Mouse (Mus musculus): Measurements from ENCODE around the gene Adgrg3.

The Adgrg3 gene

DNA sequence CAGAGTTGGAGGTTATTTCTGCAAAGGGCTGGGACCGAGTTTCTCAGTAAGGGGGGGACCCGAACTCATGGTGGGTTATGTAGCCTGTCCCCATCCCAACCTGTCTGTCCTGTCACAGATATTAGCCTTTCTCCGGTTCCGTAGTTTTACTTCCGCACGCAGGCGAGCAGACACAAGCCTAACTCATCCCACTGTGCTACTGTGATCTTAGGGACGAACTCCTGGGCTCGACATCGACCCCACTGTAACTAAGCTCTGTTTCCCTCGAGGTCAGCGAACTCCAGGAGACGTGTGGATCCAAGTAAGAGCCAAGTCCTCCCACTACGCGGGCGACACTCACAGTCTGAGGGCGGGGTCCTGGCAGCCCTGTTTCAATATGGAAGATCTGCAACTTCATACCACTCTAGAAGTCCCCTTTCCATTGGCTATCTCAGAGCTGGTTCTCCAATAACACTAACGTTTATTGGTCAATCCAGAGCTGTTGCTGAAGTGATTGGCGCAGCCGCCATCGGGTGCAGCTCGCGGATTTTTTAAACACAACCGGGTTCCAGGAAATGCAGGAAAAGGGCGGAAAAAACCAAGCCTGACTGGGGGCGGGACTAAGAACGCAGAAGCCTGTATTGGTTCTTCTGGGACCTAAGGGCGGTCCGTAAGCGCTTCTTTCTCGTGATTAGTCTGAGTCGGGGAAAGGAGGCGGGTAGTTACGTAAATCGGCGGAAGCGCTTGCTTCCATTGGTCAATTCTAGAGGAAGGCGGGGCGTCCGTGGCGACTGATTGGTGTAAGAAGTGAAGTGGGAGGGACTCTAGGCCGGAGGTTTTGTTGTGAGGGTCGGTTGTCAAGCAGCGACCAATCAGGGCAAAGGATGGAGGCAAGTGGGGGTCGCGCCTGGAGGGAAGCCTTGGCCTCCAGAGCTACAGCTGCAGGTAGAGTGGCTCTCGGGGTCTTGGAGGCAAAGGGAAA, 63.2 kb downstream of the Adgrg3 start, which contains the start of gene Katnb1:
Gene Katnb1 (plus strand): TSS at position 806 of the 961 bp plus-strand sequence.
- DNase-seq (ENCODE audit: low spot score) = peak; percentile 100

- DNase-seq (ENCODE audit: low spot score) = peak; percentile 73
Measured at GRCm38 (mm10) chr8:95081650-95082049, 64.2 kb downstream of the Adgrg3 start.

DNA sequence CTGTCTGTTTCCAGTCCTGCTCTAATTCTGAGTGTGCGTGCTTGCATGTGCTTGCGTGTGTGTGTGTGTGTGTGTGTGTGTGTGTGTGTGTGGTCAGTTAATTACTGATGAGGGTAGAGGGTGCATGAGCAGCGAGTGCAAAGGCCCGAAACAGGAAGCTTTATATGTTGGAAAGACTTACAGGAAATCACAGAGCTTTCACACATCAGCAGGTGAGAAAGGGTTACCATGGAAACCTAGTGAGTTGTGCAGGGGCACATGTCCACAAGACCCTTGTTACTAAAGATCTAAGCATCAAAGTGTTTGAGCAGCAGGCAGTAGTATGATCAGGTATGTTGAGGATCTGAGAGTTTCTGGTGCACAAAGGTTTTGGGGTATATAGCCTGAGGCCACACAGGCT, 66.8 kb downstream of the Adgrg3 start:
- no peak for DNase-seq (ENCODE audit: low spot score)

DNA sequence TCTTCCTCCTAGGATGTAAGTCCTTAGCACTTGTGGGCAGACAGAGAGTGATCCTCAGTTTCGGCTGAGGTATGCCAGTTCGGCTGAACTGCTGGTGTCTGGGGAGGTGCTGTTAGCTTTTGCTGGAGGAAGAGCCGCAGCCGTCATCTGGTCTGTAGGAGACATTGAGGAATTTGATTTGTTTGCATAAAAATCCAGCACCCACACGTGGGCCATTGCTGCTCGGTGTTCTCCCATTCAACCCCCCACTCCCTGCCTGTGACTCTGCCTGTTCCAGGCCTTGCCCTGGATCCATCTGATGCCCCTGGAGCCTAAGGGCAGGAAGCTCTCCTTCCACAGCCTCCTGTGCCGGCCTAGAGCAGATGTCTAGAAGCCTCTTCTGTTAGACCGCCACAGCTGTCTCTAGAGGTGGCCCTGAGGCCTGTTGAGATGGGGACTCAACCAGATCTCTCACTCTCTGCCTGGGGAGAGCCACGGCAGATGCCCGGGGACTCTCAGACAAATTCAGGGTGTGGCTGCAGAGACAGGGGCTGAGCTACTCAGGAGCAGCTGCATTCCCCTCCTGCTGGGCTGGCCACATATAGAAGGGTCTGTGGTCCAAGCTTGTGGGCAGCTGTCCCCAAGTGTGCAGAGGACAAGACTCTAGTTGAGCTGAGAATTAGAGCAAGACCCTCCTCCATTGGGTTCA, 67.4 kb downstream of the Adgrg3 start:
- DNase-seq (ENCODE audit: low spot score) = no peak

DNA sequence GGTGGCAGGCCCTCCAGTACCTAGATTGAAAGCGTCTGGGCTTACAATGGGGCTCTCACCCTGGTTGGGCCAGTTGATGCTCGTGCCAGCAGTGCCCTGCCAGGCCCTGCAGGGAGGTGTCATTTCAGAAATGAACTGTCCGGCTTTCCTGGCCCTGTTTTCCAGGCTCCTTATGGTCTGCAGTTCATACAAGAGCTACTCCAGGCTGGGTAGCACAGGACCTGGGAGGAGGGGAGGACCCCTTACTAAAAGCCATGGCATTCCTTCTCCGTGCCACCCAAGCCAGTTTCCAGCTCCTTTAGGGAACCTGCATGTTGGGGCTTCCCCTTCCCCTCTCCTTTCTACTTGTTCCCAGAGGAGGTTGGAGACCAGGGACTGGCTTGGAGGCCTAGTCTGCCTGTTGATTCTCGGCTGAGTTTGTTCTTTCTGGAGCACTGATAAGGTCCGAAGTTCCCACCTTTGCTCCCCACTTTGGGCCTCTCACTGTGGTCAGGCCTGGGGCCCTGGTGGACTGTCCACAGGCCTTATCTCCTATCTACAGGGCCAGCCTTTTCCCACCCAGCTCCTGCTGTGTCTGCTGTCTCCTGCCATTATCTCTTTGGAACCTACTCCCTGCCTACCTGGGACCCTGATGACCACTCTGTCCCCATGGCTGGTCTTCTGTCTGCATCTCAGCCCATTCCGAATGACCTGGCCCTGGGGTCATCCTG, 68.1 kb downstream of the Adgrg3 start:
- DNase-seq (ENCODE audit: low spot score) = no peak

DNA sequence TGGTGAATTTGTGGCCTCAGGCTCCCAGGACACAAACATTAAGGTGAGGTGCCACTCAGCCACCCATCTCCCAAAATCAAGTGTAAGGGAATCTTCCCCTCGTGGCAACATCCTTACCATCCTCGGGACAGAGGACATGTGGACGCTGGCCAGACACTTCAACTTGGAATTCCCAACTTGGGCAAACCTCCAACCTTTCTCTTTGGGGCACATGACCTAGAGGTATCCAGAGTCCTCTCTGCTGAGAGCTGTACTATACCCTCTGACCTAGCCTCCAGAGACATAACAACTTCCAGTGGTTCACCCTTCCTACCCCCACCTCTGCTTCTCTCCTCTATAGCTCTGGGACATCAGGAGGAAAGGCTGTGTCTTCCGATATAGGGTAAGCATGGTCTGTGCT, 76.1 kb downstream of the Adgrg3 start:
- no peak for DNase-seq (ENCODE audit: low spot score)

Measured in MN1 (cell line).